Mouse (Mus musculus) kidney, embryonic 14.5 days (tissue): ENCODE results near the gene Cc2d2b. TPM values are rescaled to one million over a fixed set of nuclear protein-coding genes. Genes with fewer than 3 reads are reported as not detected.
A peak's percentile ranks its signal among the peaks of the same experiment; 100 is the strongest.

Experiments used
- ATAC-seq: fragments of 200-750 bp; cut with Nextera tagmentation; 2 replicates; pipeline ENCODE4 v1.8.0; 2017; ENCODE audit warnings: moderate number of reproducible peaks, mild to moderate bottlenecking, moderate TSS enrichment, moderate library complexity; ENCODE audit not compliant: low FRiP score, low TSS enrichment
- H3K27ac ChIP-seq: fragments of 300-500 bp; sonication (generic); 2 replicates; pipeline ENCODE4 v1.5.1; 2014; ENCODE audit warnings: low read depth, mild to moderate bottlenecking, low read length, moderate library complexity, mixed read lengths
- H3K27me3 ChIP-seq: fragments of 300-500 bp; sonication (generic); 2 replicates; pipeline ENCODE4 v1.6.1; 2014; ENCODE audit warnings: mild to moderate bottlenecking, low read length; ENCODE audit not compliant: control insufficient read depth, insufficient read depth
- H3K36me3 ChIP-seq: fragments of 300-500 bp; sonication (generic); 2 replicates; pipeline ENCODE4 v1.6.1; 2014; ENCODE audit warnings: low read length, mixed read lengths; ENCODE audit not compliant: control insufficient read depth, insufficient read depth
- H3K4me1 ChIP-seq: fragments of 300-500 bp; sonication (generic); 2 replicates; pipeline ENCODE4 v1.6.1; 2014; ENCODE audit warnings: low read length, mixed read lengths; ENCODE audit not compliant: control insufficient read depth, insufficient read depth
- H3K4me2 ChIP-seq: fragments of 300-500 bp; sonication (generic); replicated peaks from 2 replicates; pipeline ENCODE4 v1.6.1; 2014; ENCODE audit warnings: low read depth, mild to moderate bottlenecking, low read length
- H3K4me3 ChIP-seq: fragments of 300-500 bp; sonication (generic); 2 replicates; pipeline ENCODE4 v1.5.1; 2014; ENCODE audit warnings: mild to moderate bottlenecking, low read length
- H3K9ac ChIP-seq: fragments of 300-500 bp; sonication (generic); 2 replicates; pipeline ENCODE4 v1.6.1; 2014; ENCODE audit warnings: low read depth, mild to moderate bottlenecking, low read length, moderate library complexity
- H3K9me3 ChIP-seq: fragments of 300-500 bp; sonication (generic); 2 replicates; pipeline ENCODE4 v1.6.1; 2016; ENCODE audit warnings: low read length; ENCODE audit not compliant: control insufficient read depth
- WGBS: fragments of 180-500 bp; shearing (Covaris S2); extraction: QIAGEN DNeasy Blood & Tissue Kit; methylation state at CpG from one replicate; pipeline ENCODE4 v1.1.7; 2014; 5-methylcytosine and 5-hydroxymethylcytosine counted together
- polyA plus RNA-seq: library from polyadenylated mRNA; unstranded; fragments of >200 nt; fragmentation: Nextera tagmentation; extraction: Ambion mirVana; gene quantifications from 2 replicates; pipeline ENCODE4 v1.2.1, GENCODE M21; 2014

The Cc2d2b gene
- polyA plus RNA-seq, 1 experiment from 2014 or later: not detected

GRCm38 (mm10) chr19:40817901-40818532, 69.5 kb downstream of the Cc2d2b start:
- Histone ChIP-seq H3K4me3 (no peak overlapping the region), H3K27me3 (0 out of 2 replicates have a peak, but pooled peaks cover 3% of the 10 kb centered on the region), H3K36me3 (no peaks in the 10 kb centered on the region), H3K4me2 (no peak overlapping the region), H3K27ac (no peak overlapping the region), H3K9me3 (no peaks in the 10 kb centered on the region), H3K4me1 (no peaks in the 10 kb centered on the region), H3K9ac (no peak overlapping the region)
- WGBS: 89% methylated on average over 6 of the region's 6 CpGs
- no peak for ATAC-seq

- Histone ChIP-seq H3K9me3 (no peaks in the 10 kb centered on the region), H3K9ac (no peak overlapping the region), H3K27ac (no peak overlapping the region), H3K4me3 (no peak overlapping the region), H3K27me3 (no peaks in the 10 kb centered on the region), H3K4me1 (no peaks in the 10 kb centered on the region), H3K36me3 (no peaks in the 10 kb centered on the region), H3K4me2 (no peak overlapping the region)
- WGBS: 63% methylated on average over 7 of the region's 7 CpGs
- ATAC-seq: no peak
Measured at GRCm38 (mm10) chr19:40818764-40819163, 70.2 kb downstream of the Cc2d2b start.

- Histone ChIP-seq H3K4me3 (no peak overlapping the region), H3K27ac (no peak overlapping the region), H3K9me3 (no peaks in the 10 kb centered on the region), H3K27me3 (no peaks in the 10 kb centered on the region), H3K9ac (no peak overlapping the region), H3K36me3 (no peaks in the 10 kb centered on the region), H3K4me2 (no peak overlapping the region), H3K4me1 (no peaks in the 10 kb centered on the region)
- ATAC-seq: no peak
- WGBS: 76% methylated on average over 4 of the region's 4 CpGs
Measured at GRCm38 (mm10) chr19:40821306-40821825, 72.8 kb downstream of the Cc2d2b start.

- Histone ChIP-seq H3K27me3 (no peaks in the 10 kb centered on the region), H3K36me3 (no peaks in the 10 kb centered on the region), H3K27ac (no peak overlapping the region), H3K4me2 (no peak overlapping the region), H3K9ac (no peak overlapping the region), H3K4me3 (no peak overlapping the region), H3K4me1 (no peaks in the 10 kb centered on the region), H3K9me3 (no peaks in the 10 kb centered on the region)
- 72% methylated on average over 5 of the region's 5 CpGs for WGBS
- no peak for ATAC-seq
Measured at GRCm38 (mm10) chr19:40825636-40826035, 77.1 kb downstream of the Cc2d2b start.

- Histone ChIP-seq H3K4me2 (no peak overlapping the region), H3K27me3 (no peaks in the 10 kb centered on the region), H3K27ac (no peak overlapping the region), H3K4me1 (no peaks in the 10 kb centered on the region), H3K9ac (no peak overlapping the region), H3K9me3 (no peaks in the 10 kb centered on the region), H3K36me3 (no peaks in the 10 kb centered on the region), H3K4me3 (no peak overlapping the region)
- 83% methylated on average over 7 of the region's 7 CpGs for WGBS
- no peak for ATAC-seq
Measured at GRCm38 (mm10) chr19:40826735-40827134, 78.2 kb downstream of the Cc2d2b start.

- no peaks in the 10 kb centered on the region for H3K27me3 ChIP-seq
- H3K4me1 ChIP-seq: peaks cover 15% of the 10 kb centered on the region
- ATAC-seq: no peak
- 50% methylated on average over 7 of the region's 7 CpGs for WGBS
- peak overlapping the region; percentile 76 for H3K4me2 ChIP-seq
- no peaks in the 10 kb centered on the region for H3K36me3 ChIP-seq
- peak overlapping the region; percentile 99; the same call in 1 of the 2 replicates for H3K9ac ChIP-seq
- H3K9me3 ChIP-seq: no peaks in the 10 kb centered on the region
- H3K4me3 ChIP-seq: peak overlapping the region; percentile 90
- no peak overlapping the region for H3K27ac ChIP-seq
Measured at GRCm38 (mm10) chr19:40830198-40830597, 81.6 kb downstream of the Cc2d2b start.

- Histone ChIP-seq H3K27me3 (no peaks in the 10 kb centered on the region), H3K9ac (peak within 1 kb of the TSS; percentile 99), H3K4me1 (peaks cover 15% of the 10 kb centered on the region), H3K4me2 (peak within 1 kb of the TSS; percentile 76), H3K27ac (peak within 1 kb of the TSS; percentile 90), H3K4me3 (peak within 1 kb of the TSS; percentile 90), H3K9me3 (no peaks in the 10 kb centered on the region), H3K36me3 (no peaks in the 10 kb centered on the region)
- WGBS: under 1% methylated on average over 63 of the region's 71 CpGs
- ATAC-seq: peak; percentile 99
Measured at GRCm38 (mm10) chr19:40830703-40831415, 82.3 kb downstream of the Cc2d2b start, which contains the start of gene Ccnj. Gene Ccnj, plus strand, starts transcription at chr19:40831279.

- under 1% methylated on average over 73 of the region's 76 CpGs for WGBS
- peak overlapping the region; percentile 99 for H3K9ac ChIP-seq
Measured at GRCm38 (mm10) chr19:40831416-40832201, 83.1 kb downstream of the Cc2d2b start.

More at GRCm38 (mm10) chr19:40831416-40832201, 83.1 kb downstream of the Cc2d2b start:
- peak overlapping the region; percentile 90 for H3K27ac ChIP-seq
- H3K4me2 ChIP-seq: peak overlapping the region; percentile 76
- peaks cover 2% of the 10 kb centered on the region; the same call in 1 of the 2 replicates for H3K36me3 ChIP-seq
- no peaks in the 10 kb centered on the region for H3K27me3 ChIP-seq
- peaks cover 15% of the 10 kb centered on the region for H3K4me1 ChIP-seq
- ATAC-seq: peak; percentile 80
- H3K9me3 ChIP-seq: no peaks in the 10 kb centered on the region
- peak overlapping the region; percentile 90 for H3K4me3 ChIP-seq
